Mouse (Mus musculus) embryonic facial prominence, embryonic 15.5 days (tissue): ENCODE measurements at regions not wholly inside any gene's neighbourhood (a gene's known extent, or its start where the extent isn't known, plus 50 kb on each side); places are given as distances from the start of the nearest gene placed in this dataset.

Source experiments
- ATAC-seq: fragments of 200-750 bp; cut with Nextera tagmentation; 2 replicates; pipeline ENCODE4 v1.8.0; 2017; ENCODE audit warnings: low read depth, moderate TSS enrichment; ENCODE audit not compliant: insufficient number of reproducible peaks, low FRiP score, low TSS enrichment
- H3K27ac ChIP-seq: fragments of 300-500 bp; sonication (generic); replicated peaks from 2 replicates; pipeline ENCODE4 v1.5.1; 2015; ENCODE audit warnings: mild to moderate bottlenecking, inconsistent platforms
- H3K27me3 ChIP-seq: fragments of 300-500 bp; sonication (generic); 2 replicates; pipeline ENCODE4 v1.6.1; 2015; ENCODE audit warnings: inconsistent platforms
- H3K36me3 ChIP-seq: fragments of 300-500 bp; sonication (generic); 2 replicates; pipeline ENCODE4 v1.6.1; 2015; ENCODE audit warnings: mild to moderate bottlenecking, inconsistent platforms
- H3K4me1 ChIP-seq: fragments of 300-500 bp; sonication (generic); 2 replicates; pipeline ENCODE4 v1.6.1; 2015; ENCODE audit warnings: inconsistent platforms
- H3K4me2 ChIP-seq: fragments of 300-500 bp; sonication (generic); replicated peaks from 2 replicates; pipeline ENCODE4 v1.6.1; 2015; ENCODE audit warnings: mild to moderate bottlenecking, inconsistent platforms
- H3K4me3 ChIP-seq: fragments of 300-500 bp; sonication (generic); replicated peaks from 2 replicates; pipeline ENCODE4 v1.5.1; 2015; ENCODE audit warnings: mild to moderate bottlenecking, inconsistent platforms
- H3K9ac ChIP-seq: fragments of 300-500 bp; sonication (generic); 2 replicates; pipeline ENCODE4 v1.6.1; 2015; ENCODE audit warnings: inconsistent platforms
- H3K9me3 ChIP-seq: fragments of 300-500 bp; sonication (generic); replicated peaks from 2 replicates; pipeline ENCODE4 v1.6.1; 2016; ENCODE audit warnings: inconsistent platforms
- WGBS: fragments of 180-500 bp; shearing (Covaris S2); methylation state at CpG from one replicate; pipeline ENCODE4 v1.1.7; 2015; 5-methylcytosine and 5-hydroxymethylcytosine counted together

DNA sequence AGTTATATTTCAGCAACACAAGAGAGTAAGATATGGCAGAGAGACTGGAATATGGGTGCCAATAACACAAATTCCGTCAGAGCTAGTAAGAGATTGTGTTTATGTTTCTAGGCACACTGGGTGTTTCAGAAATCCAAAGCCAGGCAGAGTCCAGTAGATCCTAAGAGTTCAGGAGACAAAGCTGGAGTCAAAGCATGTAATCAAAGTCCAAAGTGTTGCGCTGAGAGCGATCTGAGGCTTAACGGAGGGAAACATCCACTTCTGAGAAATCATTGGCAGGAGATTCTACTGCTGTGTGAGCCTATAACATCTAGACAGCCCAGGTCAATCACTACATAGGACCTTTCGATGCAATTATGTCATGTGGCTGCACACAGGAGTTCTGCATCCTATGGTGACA is 109.3 kb upstream of the Tapt1 start:
- Histone ChIP-seq H3K4me2 (no peak overlapping the region), H3K4me3 (no peak overlapping the region), H3K4me1 (no peaks in the 10 kb centered on the region), H3K27me3 (no peaks in the 10 kb centered on the region), H3K36me3 (no peaks in the 10 kb centered on the region), H3K9me3 (no peaks in the 10 kb centered on the region), H3K9ac (no peak overlapping the region), H3K27ac (no peak overlapping the region)
- no peak for ATAC-seq
- WGBS = 90% methylated on average over 5 of the region's 5 CpGs

DNA sequence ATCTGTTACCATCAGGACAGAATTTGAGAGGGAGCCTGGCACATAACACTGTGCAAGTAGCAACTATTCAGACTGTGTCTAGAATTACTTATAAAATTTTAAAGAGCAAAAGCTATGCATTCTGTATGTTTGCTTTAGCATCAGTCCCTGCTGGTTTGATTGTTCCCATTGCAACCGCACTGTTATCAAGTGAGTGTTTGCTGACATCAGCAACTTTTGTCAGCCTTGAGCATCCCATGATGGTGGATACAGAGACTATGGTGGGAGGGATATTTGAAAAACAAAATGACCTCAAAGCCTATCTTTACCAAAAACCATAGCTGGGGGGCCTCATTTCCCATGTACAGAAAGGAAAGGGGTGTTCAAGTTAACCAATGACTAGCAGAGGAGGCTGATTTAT is 93.2 kb upstream of the Tapt1 start:
- no peaks in the 10 kb centered on the region for H3K4me1 ChIP-seq
- H3K9ac ChIP-seq = no peak overlapping the region
- no peak for ATAC-seq
- H3K9me3 ChIP-seq = no peaks in the 10 kb centered on the region
- no peak overlapping the region for H3K27ac ChIP-seq
- no peak overlapping the region for H3K4me3 ChIP-seq
- no peaks in the 10 kb centered on the region for H3K27me3 ChIP-seq
- no peaks in the 10 kb centered on the region for H3K36me3 ChIP-seq
- 91% methylated on average over 1 of the region's 1 CpGs for WGBS
- H3K4me2 ChIP-seq = no peak overlapping the region

DNA sequence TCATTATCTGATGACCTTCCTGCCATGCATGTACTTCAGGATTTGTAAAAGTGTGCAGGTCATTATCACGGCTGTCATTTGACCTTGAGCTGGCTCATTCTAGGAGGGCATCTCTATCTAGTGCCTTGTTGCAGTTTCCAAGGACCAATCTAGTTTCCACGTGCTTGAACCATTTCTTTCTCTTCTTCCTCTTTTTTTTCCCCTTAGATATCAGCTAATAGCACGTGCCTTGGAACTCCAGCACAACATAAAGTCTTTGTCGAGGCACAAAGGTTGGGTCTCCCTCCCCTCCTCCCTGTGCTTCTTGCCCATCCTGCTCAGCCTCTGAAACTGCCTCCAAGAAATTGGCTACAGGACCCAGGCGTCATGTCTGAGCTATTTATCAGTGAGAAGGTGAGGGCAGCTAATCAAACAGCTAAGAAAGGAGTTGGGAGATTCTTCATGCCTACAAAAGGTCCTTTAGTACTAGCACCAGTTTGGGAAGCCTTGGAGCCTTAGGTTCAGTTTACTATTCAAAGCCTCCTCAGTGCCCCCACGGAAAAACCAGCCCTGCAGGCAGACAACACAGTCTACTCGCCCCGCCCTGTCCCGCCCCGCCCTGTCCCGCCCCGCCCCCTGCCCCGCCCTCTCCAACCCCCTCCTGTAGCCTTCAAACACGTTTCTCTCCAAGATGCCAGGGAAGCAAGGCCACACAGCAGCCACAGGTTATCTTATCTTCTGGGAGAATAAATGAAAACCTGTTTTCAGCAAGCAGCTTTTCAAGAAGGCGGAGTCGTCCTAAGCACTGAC is 80.5 kb upstream of the Tapt1 start:
- no peak overlapping the region for H3K4me2 ChIP-seq
- 20% methylated on average over 16 of the region's 16 CpGs for whole genome bisulfite sequencing
- H3K4me1 ChIP-seq = peaks cover 4% of the 10 kb centered on the region; the same call in 1 of the 2 replicates
- no peaks in the 10 kb centered on the region for H3K9me3 ChIP-seq
- H3K9ac ChIP-seq = no peak overlapping the region
- H3K27ac ChIP-seq = no peak overlapping the region
- no peak for ATAC-seq
- no peaks in the 10 kb centered on the region for H3K27me3 ChIP-seq
- no peak overlapping the region for H3K4me3 ChIP-seq
- no peaks in the 10 kb centered on the region for H3K36me3 ChIP-seq

DNA sequence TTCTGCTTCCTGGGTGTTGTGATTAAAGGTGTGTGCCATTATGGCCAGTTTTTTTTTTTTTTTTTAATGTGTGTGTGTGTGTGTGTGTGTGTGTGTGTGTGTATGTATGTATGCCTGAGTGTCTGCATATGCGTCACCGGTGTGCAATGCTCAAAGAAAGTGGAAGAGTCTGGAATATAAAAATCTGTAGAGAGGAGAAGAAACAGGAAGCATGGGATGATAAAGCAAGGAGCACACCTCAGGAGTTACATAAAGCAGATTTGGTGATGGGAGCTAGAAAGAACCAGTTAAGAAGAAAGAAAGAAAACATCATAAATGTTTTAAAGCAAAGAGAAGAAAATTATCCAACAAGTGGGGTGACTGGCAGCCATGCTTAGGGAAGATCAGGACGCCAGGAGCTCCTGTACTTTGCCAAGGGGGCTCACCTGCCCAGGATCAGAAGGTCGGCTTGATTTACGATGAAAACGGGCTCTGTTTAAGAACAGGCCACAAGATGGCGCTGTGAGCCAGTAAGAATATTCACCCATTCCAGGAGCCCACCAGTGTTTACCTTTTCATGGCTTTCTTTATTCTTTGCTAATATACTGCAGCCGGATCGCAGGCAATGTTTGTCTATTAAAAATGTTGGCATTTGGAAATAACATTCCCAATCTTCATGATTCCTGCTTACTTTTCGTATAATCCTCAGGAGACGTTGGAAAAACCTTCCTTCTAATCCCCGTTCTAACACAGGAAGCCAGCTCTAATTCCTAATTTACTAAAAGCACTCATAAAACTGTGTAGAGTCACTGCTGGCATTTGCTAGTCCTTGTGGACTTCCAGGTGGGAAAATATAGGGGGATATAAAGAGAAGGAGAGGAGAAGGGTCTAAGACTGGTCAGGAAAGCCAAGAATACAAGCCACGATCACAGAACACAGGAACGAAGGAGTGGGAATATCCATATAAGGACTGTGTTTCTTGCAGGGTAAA is 77.7 kb upstream of the Tapt1 start:
- no peaks in the 10 kb centered on the region for H3K9me3 ChIP-seq
- H3K9ac ChIP-seq = no peak overlapping the region
- H3K4me3 ChIP-seq = peak overlapping the region; percentile 24; the same call in 1 of the 2 replicates
- H3K27ac ChIP-seq = 0 out of 2 replicates have a peak overlapping the region, but pooled peaks have one; percentile 11
- no peaks in the 10 kb centered on the region for H3K36me3 ChIP-seq
- H3K4me1 ChIP-seq = peaks cover 4% of the 10 kb centered on the region; the same call in 1 of the 2 replicates
- no peak for ATAC-seq
- H3K27me3 ChIP-seq = 0 out of 2 replicates have a peak, but pooled peaks cover 3% of the 10 kb centered on the region
- WGBS = 27% methylated on average over 14 of the region's 14 CpGs
- peak overlapping the region; percentile 43 for H3K4me2 ChIP-seq

DNA sequence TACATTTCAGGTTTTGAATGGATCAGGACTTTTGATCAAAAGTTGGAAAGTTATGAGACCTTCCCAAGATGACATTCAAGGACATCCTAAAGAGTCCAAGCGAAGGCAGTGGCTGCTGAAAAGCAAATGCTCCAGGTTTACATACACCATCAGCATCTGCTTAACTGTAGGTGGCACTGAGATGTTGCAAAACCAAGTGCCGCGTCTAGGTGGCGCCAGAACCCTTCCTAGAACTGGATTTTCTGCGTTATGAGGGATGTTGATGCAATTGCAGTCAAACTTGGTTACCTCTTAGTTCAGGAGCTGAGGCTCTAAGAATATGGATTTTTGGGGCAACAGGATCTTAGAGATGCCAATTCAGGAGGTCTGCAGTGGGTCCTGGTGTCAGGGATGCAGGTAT is 58.0 kb upstream of the Tapt1 start:
- H3K4me3 ChIP-seq = no peak overlapping the region
- H3K27ac ChIP-seq = no peak overlapping the region
- no peaks in the 10 kb centered on the region for H3K9me3 ChIP-seq
- no peak for ATAC-seq
- WGBS = 12% methylated on average over 5 of the region's 5 CpGs
- H3K27me3 ChIP-seq = no peaks in the 10 kb centered on the region
- H3K4me1 ChIP-seq = no peaks in the 10 kb centered on the region
- H3K4me2 ChIP-seq = no peak overlapping the region
- H3K9ac ChIP-seq = no peak overlapping the region
- H3K36me3 ChIP-seq = no peaks in the 10 kb centered on the region
